Mouse (Mus musculus): Measurements from ENCODE around the gene Pum3.
"Not testable (repeated sequence)": the region's sequence is repeated elsewhere in the genome, so short reads cannot be mapped to it uniquely, and the experiment has no call there.

Gene Pum3

DNA sequence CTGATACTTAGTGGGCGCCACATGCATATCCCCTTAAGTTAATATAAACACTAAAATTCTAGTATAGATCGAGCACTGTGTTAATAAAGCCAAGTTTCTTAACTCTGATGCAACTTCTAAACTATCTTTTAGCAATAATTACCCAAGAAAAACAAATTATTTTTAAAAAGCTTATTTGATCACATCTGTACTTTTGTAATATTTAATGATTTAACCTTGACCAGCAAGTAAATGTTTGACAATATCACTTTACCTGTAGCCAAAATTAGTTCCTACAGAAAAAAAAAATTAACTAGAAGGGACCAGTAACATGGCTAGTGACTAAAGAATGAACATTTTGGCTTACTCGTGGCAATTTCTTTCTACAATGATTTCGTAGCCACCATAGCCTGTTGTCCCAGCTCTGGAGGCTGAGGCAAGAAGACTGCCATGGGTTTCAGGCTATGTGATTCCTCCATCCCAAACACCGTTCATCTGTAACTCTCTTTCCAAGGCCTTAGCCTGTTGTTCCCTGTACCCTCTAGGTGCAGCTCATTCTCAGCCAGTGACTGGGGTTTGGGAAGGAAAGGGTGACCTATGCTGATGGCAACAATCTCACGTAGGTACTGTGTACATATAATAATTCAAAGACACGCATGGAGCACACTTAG, 35.2 kb downstream of the Pum3 start:
- DNase-seq (ENCODE audit: extremely low spot score, low read depth, low spot score), result no peak

DNA sequence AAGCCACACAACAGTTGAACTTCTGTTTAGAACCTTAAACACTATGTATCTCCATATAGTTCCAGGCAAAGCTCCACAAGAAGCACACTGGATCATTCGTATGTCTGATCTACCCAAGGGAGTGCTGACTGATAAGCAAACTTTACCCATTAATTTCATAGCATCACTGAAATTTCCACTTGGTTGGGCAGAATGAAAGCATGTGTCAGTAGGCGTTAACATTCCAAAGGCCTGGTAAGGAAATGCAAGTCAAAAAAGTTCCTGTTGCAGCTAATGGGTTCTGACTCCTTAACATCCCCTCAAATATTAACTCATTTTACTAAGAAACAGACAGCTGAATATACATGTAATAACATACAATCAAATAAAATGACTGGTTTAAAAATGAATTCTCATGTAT, 37.2 kb downstream of the Pum3 start:
- DNase-seq (ENCODE audit: extremely low spot score, low read depth, low spot score), result no peak

DNA sequence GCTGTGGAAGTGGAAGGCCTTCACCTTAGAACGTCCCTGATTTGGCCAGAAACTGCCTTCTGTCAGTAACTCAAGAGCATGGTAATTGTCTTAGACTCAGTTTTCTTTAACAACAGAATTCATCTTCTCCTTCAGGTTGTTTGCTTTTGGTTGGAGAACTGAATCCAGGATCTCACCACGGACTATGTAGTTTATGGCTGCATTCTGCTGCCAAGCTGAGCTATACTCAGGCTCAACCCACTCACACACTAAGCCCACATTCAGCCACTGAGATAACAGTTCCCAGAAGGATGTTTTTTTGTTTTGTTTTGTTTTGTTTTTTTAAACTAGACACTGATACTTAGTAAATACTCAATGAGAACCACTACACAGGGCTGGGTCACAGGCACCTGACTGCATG, 38.3 kb downstream of the Pum3 start:
- DNase-seq (ENCODE audit: extremely low spot score, low read depth, low spot score), result no peak

DNA sequence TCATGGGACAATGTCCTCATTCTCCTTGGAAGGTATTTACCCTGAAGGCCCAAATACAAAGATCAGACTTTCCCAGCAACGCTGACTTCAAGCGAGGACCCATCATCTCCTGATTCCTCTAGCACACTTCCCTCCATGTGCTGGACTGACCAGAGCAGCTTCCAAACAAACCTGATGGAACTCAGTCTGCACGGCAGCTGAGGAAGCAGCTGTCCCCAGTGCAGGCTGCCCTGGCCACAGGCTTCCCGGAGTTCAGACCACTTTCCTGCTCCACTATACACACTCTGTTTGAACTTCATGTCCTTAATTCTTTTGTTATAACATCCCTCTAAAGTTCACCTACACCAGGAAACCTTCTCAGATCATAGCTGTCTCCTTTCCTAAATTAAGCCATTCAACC, 40.1 kb downstream of the Pum3 start:
- DNase-seq (ENCODE audit: extremely low spot score, low read depth, low spot score), result not testable (repeated sequence)

DNA sequence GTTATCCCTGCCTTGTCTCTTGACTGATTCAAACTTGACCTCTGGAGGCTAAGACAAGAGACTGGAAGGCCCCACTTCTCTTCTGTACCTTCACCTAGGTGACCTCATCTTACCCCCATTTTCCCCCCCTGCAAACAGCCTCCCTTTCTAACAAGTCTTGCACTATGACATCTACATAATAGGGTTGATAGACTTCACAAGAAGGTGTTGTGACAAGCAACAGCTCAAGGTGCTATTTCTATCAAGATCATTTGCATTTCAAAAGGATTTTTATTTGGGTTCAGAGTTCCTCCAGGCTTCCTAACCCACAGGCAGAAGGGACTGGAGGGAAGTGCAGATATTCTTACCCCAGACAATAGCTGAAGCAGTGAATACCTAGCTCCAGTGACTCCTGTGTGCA, 44.3 kb downstream of the Pum3 start:
- DNase-seq (ENCODE audit: extremely low spot score, low read depth, low spot score), result no peak

DNA sequence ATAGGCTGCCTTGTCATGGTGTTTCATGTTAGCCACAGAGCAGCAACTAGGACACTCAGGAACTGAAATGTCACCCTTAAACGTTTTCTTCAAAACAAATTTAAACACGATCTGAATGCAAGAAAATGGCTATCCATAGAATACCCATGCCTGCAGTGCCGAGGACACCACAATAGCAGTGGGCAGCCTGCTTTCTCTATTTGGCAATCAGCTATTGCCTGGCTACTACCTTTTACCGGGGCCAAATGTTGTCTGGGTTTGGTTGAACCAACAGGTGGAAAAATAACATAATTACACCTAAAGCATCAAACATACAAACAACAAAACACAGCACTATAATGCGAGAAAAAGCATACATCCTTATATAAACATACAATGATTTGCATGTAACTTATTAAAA, 46.4 kb downstream of the Pum3 start:
- DNase-seq (ENCODE audit: extremely low spot score, low read depth, low spot score), result no peak

DNA sequence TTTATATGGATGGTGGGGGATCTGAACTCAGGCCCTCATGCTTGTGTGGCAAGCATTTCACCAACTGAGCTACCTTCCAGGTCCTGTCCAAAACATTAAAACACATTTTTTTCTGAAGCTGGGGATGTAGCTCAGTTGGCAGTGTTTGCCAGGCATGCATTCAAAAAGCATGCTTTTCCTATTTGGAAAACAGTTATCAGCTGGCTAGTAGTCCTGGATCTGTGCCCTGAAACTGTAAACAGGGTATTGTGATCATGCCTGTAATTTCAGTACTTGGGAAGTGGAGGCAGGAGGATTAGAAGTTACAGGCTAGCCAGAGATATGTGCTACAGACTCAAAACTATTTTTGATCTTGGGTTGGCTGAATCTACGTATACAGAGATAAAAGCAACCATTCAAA, 47.5 kb downstream of the Pum3 start:
- no peak for DNase-seq (ENCODE audit: extremely low spot score, low read depth, low spot score)

DNA sequence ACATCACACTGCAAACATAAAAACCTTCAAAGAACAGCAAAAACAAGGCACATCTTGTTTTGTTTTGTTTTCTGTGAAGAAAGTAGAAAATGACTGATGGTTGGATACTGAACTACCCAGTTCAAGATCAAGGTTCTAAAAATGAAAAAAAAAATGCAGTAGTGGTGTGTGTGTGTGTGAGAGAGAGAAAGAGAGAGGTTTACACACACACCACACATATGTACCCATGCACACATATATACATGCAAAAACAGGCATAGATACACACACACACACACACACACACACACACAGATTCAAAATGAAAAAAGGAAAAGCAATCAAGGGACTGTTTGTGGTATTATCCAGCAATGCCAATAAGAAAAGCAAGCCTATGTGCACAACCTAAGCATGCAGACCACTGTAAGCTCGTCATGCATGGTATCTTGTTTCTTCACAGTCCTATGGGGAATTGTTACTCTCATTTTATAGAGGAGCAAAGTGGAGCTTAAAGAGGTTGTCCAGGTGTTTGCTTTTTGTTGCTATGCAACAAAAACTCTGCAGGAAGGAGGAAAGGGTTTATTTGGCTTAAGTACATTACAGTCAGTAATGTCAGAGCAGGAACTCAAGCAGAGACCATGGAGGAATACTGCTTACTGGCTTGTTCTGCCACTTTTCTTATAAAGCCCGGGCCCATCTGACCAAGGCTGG, 49.8 kb downstream of the Pum3 start:
- no peak for DNase-seq (ENCODE audit: extremely low spot score, low read depth, low spot score)

DNA sequence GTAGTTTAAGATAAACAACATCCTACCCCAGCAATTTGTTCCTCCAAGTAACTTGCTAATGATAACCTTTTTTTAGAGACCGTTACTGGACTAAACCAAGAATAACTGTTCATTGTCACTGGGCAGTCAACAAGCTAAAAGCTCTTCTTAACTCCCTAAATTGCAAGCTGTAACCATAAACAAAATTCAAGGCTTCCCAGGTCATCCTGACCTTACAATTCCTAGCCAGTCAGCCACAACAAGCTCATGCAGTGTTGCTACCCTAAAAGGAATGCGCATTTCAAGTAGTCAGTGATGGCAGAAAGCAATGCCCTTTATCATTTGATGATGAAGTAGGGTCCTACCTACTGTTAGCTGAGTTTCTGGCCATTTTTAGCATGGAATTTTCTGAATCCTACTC, 58.8 kb downstream of the Pum3 start:
- DNase-seq (ENCODE audit: extremely low spot score, low read depth, low spot score), result no peak

DNA sequence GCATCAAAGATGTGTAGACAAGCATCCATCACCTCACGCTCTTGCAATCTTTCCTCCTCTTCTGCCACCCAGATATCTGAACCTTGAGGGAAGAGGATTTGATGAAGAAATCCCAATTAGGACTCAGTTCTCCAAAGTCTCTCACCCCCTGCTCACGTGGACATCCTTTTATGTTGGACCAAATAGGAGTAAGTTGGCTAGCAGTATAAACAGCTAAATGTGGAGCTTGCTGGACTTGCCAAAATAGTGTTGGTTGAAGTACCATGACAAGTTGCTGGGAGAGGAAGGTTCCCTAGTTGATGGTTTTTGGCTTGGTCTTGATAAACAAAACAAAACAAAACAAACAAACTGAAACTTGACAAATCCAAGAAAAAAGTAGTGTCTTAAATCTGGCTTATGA, 59.5 kb downstream of the Pum3 start:
- DNase-seq (ENCODE audit: extremely low spot score, low read depth, low spot score), result no peak

DNA sequence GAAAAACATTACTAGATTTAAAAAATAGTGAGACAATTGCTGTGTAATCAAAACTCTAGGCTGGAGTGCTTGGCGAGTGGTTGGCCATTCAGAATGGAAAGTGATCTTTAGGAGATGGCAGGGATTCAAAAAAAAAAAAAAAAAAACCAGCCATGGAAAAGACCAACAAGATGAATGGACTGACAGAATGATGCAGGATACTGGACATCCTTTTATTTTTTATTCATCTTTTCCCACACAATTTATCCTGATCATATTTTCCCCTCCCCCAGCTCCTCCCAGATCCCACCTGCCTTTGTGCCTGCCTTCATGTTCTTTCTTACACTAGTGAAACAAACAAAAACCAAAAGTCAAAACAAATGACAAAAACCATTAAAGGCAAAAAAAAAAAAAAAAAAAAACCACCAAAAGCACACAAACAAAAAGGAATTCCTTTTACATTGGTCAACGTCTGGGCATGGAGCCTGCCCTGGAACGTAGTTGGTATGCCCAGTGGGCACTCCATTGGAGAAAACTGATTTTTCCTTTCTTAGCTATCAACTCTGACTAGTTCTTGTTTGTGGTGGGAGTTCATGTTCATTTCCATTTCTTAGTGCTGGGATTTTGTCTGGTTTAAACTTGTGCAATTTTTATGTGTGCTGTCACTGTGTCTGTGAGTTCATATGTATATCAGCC, 60.0 kb downstream of the Pum3 start:
- DNase-seq (ENCODE audit: extremely low spot score, low read depth, low spot score), result no peak

DNA sequence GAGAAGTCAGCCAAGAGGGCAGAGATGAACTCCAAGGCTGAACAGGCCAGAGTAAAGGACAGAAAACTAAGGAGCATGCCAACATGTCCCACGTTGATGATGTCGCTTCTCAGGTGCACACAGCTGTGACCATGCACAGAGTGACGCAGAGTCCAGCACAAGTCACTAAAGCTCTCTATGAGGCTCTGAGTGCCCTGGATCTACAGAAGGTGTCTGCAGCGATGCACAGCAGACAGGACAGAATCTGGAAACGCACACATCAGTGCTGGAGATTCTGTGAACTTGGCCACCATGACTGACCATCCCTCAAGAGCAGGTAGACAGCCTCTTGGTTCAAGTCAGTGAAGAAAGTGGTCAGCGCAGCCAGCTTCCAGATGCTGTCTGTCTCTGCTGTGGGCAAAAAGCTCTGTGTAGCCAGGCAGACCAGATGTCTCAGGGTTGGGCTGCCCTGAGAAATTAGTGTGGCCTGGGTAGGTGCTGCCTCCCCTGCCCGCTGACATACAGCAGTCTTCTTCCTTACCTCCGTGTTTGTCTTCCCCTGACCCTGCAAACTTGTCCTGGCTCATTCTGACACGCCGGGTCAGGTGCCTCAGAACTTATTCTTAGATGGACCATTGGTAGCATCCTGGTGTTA, 63.4 kb downstream of the Pum3 start:
- DNase-seq (ENCODE audit: extremely low spot score, low read depth, low spot score), result no peak

DNA sequence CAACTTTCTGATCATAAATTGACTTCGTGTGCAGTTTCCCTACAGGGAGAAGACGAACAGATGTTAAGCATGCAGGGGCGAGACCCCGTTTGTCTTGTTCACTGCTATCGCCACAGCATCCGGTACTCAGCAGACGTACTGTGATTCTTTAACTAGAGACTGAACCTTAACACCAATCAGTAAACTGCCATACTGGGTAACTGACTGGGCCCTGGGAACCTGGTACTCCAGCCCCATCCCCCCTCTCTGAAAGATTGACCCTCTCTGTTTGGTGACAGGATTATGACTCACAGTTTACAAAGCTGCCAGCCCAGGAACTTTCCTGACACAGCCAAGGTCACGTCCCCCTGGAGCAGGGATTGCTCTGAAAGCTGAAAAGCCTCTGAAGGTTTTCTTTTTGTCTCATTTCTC, 65.1 kb downstream of the Pum3 start:
- no peak for DNase-seq (ENCODE audit: extremely low spot score, low read depth, low spot score)

DNA sequence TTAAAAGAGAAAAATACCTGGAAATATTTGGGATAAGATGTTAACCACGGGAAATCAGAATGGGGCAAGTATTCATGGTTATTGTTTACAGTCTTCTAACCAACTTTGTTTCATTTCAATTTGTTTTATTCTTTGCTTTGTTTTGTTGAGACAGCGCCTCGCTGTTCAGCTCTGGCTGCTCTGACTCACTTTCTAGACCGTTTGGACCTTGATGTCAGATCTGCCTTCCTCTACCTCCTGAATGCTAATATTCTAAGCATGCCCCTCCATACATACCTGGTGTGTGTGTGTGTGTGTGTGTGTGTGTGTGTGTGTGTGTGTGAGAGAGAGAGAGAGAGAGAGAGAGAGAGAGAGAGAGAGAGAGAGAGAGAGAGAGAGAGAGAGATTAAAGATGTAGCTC, 65.7 kb downstream of the Pum3 start:
- DNase-seq (ENCODE audit: extremely low spot score, low read depth, low spot score), result no peak

DNA sequence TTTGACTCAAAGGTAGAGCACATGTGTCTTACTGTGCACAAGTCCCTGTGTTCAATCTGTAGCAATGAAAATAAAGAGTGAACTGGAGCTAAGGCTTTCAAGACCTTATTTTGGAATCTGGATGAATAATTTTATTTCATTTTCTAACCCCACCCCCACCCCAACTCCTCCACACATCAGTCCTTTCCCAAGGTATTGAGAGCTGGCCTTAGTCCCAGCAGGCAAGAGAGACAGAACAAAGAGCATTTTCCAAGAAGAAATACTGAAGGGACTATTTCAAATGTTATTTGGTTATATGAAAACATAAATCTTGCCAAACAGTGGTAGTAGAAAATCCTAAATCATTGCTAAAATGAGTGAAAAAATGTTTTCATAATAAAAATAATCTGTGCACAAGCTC, 69.2 kb downstream of the Pum3 start:
- DNase-seq (ENCODE audit: extremely low spot score, low read depth, low spot score), result no peak

DNA sequence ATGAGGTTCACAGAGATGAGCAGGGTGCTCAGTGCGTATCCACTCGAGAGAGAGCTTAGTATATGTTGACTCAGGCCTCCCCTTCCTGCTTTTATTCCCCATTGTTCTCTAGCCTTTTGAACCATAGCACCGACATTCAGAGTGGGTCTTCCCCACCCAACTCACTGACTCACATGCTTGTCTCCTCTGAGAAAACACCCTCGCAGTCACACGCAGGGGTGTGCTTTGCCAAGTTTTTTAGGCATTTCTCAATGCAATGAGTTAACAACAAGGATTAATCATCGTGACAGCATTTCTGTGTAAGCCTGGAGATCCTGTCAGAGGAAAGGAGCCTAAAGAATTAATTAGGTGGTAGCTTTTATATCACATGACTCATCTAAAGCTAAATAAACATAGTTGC, 77.9 kb downstream of the Pum3 start:
- DNase-seq (ENCODE audit: extremely low spot score, low read depth, low spot score), result no peak

DNA sequence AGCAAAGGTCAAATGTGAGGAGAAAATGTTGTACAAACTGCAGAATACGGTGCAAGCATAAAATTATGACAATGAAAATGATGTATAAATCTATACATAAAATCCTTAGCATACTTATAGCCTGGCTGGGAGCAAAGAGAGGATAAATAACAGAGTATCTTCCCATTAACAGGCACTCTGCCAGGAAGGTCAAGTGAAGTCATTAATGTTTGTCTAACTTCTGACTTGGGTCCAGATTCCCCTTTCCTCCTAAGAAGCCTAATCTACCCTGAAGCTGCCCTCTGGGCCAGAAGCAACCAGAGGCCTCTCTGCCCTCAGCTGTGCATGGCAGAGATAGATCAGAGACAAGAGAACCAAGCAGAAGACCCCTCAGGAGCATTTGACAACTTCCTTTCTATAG, 83.1 kb downstream of the Pum3 start:
- no peak for DNase-seq (ENCODE audit: extremely low spot score, low read depth, low spot score)
